Mouse (Mus musculus) WW6 (cell line): ENCODE data around the gene Odf4.
"Not testable (repeated sequence)": the region's sequence is repeated elsewhere in the genome, so short reads cannot be mapped to it uniquely, and the experiment has no call there.

Source experiments
- DNase-seq: peaks from one replicate; pipeline ENCODE4 v3.0.0-alpha.2; 2013; ENCODE audit warnings: low read depth, low spot score

Odf4 gene

DNA sequence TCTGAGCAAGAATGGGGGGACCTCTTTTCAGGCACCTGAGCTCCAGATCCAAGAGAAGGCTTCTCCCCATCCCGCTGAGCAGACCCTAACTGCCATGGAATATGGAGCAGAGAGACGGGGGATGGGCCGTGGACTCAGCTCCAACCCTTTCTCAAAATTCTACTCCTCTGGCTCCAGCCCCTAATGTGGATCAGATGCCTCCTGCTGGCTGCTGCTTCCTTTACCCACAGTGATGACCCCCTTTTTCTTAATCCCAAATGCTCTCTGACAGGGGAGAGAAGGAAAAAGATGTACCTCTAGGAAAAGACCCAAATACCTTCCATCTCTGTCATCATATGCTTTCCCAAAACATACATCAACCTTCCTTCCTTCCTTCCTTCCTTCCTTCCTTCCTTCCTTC, at the start of gene Odf4:
TSS of gene Odf4 (minus strand) at position 101 of the 400 bp plus-strand sequence.
- DNase-seq: no peak

DNA sequence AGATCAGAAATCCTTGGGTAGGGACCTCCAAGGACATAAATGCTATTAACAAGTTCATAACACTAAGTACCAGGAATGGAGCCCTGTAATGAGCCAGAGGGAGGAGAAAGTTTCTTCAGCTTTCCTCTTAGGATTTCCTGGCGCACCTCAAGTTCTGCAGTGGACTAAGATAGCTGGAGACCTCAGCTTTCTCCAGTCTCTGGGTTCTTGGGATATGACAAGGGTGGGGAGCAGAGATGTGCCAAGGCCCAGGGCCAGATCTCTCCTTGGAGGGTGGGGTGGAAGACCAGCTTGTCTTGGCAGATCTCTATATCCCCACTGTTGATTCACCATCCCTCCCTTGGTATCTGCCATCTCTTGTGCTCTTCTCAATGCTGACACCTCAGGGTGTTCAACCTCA, 48.7 kb upstream of the Odf4 start:
- no peak for DNase-seq

DNA sequence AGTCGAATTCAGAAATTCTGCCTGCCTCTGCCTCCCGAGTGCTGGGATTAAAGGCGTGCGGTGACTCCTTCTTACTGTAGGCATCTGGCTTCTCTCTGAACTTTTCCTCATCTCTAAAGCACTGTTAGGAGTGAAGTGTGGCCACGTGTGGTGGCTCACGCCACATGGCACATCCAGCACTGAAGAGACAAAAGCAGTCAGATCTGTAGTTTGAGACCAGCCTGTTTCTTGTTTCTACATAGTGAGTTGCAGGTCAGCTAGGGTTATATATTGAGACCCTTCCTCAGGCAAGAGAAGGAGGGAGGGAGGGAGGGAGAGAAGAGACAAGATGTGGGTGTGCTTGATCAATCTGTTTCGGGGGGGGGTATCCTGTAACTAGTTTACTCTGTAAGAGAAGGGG, 48.2 kb upstream of the Odf4 start, which contains the start of gene Rangrf:
TSS of gene Rangrf (minus strand) at position 101 of the 400 bp plus-strand sequence.
- no peak for DNase-seq

DNA sequence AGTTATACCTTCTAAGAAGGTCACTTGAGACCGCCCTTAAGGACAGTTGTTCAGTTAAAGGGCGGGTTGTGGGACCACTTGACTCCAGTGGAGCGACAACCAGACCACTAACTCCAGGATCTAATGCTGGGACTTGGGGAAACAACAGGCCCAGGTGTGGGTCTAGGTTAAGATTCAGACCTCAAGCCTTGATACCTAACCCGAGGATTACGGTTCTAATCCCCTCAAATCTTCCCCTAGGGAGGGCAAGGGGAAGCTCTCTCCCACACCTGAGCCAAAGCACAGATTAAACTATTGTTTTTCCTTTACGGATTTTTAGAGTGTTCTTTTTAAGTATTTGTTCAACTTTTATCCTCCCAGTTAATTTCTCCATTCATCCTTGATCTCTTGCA, 47.2 kb upstream of the Odf4 start:
- no peak for DNase-seq

DNA sequence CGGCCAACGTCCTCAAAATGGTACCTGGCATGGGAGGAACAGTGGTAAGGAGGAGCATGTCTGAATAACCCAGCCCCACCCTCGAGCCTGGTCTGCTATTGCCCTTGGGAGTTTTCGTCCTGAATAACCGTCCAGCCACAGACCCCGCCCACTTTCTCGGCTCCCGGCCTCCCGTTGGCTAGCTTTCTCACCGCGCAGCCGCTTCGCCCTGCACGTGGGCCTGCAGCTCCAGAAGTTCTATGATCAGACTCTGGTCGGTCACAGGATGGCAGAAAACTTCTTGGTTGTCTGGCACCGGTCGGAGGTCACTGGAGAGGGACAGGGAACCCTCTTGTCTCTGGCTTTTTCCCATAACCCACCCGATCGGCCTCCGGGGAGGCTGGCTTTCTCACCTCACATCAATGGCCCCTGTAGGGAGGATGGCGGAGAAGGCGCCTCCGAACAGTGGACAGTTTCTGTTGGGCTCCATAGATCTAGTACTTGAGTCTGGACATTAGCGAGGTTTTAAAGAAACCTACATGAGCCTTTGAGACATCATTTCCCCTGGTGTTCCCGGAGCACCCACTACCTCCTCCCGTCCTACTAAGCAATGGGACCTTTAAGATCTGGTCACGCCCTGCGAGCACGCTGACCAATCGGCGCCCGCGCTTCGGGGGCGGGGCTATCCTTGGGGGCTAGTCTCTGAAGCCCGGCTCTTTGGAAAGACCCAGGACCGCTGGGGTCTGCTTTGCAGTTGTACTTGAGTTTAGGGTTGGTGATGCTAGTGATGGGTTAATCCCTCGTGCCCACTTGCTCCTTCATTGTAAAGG, 46.6 kb upstream of the Odf4 start:
- peak; percentile 87 for DNase-seq

DNA sequence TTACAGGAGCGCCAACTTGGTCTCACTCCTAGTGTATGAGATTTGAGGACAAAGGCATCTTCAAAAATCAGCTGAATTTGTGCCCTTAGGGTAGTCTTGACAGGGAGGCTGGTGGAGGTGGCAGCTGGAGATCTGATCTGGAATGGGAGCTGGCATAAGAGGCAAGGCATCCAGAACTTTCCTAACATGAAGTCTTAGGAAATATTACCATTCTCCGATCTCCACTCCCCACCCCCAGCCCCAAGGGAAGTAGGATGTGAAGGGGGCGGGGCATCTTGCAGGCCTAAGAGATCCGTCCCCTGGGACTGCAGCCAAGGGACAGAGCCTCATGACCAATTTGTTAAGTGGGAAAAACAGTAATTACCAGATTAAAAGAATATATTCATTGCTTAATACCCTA, 43.4 kb upstream of the Odf4 start:
- DNase-seq: no peak

DNA sequence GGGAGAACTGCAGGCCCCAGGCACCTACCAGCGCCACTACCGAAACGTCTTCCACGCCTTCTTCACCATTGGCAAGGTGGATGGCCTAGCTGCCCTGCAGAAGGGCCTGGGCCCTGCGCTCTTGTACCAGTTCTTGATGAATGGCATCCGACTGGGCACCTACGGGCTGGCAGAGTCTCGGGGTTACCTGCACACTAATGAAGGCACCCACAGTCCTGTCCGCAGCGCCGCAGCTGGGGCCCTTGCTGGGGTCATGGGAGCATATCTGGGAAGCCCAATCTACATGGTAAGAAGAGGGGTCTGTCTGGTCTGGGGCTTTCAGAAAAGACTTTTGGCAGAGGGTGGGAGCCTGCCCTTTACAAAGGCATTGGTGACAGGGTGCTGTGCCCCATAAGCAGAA, 41.9 kb upstream of the Odf4 start:
- no peak for DNase-seq

DNA sequence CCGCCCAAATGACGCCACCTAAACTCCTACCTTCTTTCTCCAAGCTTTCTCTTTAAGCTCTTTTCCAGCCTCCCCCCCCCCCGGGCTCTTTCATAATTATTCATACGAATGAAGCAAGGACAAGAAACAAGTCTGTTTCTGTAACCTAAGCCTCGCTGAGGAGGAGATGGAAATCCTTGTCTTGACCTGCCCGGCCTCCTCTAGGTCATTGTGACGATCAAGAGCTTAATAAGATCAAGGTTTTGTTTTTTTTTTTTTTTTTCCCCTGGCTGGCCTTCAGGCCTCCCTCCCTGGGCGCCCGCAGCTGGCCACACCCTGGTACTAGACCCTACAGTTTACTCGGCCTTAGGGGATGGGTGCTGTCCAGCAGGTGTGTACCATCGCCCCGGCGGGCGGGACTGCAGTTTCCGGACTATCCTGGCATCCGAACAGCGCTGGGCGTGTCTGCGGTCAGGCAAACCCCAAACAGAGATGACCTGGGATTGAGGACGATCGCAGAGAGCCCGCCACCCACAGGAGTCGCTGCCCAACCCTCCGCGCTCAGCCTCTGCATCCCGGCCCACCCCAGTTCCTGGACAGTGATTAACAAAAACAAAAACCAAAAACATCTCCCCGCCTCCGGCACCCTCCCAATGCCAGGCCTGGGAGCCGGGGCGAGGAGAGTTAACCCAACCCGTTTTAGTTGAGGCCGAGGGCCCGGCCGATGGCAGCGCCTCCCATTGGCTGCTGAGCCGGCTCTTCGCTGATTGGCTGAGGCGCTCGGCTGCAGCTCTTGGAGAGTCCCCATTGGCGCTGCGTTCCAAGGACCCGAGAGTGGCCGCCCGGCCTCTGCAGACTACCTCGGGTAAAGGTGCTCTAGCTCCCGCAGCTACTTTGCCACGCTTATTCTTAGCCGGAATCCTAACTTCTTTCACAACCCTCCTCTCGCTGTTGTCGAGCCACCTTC, 40.7 kb upstream of the Odf4 start, which contains the start of gene Slc25a35:
TSS of gene Slc25a35 (plus strand) at position 795 of the 946 bp plus-strand sequence.
- peak; percentile 85 for DNase-seq

DNA sequence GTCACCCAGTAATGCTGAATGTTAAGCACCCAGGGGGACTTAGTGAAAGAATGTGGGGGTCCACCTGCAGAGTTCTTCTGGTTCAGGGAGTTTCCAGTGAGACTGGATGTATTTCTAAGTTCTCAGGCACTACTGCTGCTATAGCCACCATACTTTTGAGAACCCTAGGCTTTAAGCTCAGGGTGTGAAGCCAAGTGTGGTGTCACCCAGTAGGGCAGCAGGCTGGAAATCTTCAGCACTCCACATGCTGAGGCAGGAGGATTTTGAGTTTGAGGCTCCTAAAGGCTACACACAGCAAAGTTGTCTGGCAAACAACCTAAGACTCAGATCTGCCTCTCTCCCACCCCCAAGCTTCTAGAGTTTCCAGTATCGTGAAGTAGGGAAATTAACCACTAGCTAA, 39.7 kb upstream of the Odf4 start:
- no peak for DNase-seq

DNA sequence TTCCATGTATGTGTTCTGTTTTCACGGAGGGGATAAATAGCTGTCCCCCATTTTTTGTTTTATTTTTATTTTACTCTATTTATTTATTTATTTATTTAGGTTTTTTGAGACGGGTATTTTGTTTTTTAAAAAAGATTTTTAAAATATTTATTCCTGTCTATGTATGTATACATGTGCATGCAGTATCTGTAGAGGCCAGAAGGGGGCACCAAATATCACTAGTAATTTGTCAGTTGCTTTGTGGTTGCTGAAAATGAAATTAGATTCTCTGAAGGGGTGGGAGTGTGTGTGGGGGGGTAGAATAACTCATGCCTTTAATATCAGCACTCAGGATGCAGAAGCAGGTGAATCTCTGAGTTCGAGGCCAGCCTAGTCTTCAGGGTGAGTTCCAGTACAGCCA, 39.0 kb upstream of the Odf4 start:
- no peak for DNase-seq

DNA sequence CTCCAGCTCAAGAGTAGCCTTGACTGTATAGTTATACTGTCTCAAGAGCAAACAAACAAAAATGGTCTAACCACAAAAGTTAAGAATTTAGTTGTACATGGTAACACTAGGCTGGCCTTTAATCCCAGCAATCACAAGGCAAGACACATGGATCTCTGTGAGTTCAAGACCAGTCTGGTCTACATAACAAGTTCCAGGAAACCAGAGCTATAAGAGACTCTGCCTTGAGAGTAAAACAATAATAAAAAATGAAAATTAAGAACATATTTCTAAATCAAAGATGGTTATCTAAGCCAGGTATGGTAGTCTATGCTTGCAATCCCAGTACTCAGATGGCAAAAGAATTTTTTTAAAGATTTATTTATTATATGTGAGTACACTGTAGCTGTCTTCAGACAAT, 38.2 kb upstream of the Odf4 start:
- no peak for DNase-seq

DNA sequence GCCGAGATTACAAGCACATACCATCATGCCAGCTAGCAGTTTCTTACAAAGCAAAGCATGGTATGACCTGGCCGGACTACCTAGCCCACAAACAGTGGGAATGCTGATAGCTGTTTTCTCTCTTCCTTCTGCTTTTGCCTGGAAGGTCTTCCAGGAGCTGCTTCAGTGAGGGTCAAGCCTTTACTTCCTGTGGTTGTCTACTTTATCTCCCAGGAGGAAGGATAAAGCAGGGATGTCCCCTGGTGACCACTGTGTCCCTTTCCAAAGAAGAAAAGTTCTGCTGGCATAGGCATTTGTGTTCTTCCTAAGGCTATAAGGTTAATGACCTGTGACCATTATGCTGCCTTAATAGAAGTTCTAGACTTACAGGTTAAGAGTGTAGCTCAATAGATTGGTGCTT, 36.5 kb upstream of the Odf4 start:
- no peak for DNase-seq

DNA sequence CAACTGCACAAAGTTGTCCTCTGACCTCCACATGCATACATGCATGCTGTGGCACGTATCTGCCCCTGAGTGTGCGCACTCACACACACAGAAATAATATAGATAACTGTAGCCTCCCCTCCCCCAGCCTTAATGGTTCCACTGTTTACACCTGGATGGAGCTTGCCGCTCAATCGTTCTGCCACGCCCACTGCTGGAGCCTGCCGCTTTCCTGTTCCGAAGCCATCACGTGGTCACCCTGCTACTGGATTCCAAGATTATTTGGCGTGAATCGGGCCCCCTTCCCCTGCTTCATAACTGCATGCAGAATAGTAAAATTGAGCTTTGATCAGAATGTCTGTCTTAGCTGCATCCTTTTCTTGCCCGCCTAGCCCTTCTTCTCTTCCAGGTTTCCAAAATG, 35.3 kb upstream of the Odf4 start:
- not testable (repeated sequence) for DNase-seq

DNA sequence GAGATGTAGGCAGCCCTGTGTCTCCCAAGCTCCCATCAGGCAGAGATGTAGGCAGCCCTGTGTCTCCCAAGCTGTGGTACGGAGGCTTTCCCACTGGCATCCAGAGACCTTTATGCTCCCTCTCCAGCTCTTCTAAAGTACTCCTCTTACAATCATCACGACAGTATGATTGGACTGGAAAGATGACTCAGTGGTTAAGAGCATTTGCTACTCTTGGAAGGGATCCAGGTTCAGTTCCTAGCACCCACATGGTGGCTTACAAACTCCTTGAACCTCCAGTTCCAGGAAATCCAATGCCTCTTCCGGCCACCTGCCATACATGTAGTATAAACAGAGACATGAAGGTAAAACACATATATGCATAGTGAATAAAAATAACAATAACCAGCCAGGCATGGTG, 34.7 kb upstream of the Odf4 start:
- DNase-seq: no peak

DNA sequence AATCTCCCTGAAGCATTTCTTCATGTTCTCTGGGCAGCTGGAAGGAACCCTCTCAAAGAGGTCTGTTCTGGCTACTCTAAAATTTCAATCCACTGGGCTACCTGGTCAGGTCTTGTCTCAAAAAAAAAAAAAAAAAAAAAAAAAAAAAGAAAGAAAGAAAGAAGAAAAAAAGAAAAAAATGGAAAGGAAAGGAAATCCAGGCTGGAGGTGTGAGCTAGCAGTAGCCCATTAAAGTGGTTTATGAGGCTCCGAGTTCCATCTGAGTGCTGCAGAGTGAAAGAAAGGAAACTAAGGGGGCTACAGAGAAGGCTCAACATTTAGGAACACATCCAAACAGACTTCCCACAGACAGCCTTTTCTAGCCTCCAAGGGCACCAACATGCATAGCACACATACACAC, 31.1 kb upstream of the Odf4 start:
- no peak for DNase-seq

DNA sequence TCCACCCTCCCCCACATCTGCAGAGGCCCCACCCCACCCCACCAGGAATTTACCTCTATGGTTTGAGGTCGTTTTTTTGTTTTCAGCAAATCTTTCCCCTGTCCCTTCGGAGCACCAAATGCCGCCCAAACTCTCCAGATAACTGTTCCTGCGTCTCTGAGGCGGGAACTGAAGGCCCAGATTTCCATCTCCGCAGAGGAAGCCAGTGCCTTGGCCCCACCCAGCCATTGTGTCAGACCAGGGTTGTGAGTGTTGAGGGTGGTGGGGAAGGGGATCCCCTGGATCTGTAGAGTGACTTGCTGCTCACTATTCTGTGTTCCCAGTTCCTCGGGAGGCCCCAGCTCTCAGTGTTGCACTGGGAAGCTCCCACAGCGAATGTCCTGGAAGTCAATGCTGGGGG, 30.4 kb upstream of the Odf4 start, which contains the start of gene Arhgef15:
TSS of gene Arhgef15 (minus strand) at position 173 of the 400 bp plus-strand sequence.
- DNase-seq: no peak

DNA sequence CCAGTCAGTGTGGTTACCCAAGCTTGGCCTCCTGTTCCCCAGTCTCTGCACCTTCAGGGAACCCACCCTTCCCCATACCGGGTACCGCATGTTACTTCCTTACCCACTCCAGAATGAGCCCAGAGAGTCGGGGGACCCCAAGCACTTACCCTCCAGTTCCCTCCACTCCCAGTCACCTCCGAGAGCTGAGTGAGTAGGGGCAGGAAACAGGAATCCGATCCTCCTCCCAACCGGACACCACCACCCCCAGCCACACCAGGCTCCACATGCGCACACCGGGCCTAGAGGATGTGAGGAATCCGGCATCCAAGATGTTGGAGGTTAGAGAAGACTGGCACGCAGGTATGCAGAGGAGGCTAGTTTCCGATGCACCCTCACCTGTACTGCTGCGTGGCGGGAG, 29.8 kb upstream of the Odf4 start:
- DNase-seq: no peak

DNA sequence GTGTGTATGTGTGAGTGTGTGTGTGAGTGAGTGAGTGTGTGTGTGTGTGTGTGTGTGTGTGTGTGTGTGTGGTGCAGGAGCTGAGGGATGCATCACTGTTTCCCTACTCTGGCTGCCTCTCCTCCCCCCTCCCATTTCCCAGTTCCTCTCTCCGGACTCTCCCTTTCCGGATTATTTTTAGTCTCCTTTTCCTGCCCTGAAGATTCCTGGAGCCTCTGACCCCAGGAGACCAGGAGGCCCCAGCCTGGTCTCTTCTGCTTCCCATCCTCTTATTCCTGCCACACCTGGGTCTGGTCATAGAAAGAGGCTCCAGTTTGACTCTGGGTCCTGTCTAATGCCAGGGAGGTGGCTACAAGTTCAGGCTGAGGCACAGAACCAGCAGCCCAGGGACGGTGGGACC, 29.2 kb upstream of the Odf4 start:
- DNase-seq: no peak

DNA sequence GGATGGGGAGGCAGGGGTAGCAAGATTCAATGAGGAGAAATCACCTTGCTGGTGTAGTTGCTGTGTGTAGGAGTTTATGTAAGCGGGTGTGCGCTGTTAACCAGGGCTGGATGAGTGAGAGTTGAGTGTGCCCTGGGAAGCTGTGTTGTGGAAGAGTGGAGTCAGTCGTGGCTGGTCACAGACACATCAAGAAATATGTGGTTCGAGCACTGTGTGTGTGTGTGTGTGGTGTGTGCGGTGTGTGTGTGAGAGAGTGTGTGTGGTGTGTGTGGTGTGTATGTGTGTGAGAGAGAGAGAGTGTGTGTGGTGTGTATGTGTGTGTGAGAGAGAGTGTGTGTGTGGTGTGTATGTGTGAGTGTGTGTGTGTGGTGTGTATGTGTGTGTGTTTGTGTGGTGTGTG, 28.6 kb upstream of the Odf4 start:
- no peak for DNase-seq

DNA sequence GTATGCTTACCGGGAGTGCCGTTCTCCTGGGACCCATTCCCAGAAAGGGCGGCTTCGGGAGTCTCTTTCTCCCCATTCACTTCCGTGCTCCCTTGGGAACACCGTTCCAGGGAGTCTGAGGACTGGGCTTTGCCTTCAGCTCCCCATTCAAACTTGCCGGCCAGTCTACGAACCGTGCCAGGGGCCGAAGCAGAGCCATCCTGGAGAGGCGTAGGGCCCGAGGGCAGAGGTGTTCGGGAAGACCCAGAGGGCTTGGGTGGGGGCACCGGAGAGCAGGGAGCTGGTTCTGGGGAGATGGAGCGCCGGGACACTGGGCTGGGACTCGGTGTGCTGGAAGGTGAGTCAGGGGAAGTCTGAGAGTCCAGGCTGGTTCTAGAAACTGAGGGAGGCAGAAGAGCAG, 27.5 kb upstream of the Odf4 start:
- no peak for DNase-seq

DNA sequence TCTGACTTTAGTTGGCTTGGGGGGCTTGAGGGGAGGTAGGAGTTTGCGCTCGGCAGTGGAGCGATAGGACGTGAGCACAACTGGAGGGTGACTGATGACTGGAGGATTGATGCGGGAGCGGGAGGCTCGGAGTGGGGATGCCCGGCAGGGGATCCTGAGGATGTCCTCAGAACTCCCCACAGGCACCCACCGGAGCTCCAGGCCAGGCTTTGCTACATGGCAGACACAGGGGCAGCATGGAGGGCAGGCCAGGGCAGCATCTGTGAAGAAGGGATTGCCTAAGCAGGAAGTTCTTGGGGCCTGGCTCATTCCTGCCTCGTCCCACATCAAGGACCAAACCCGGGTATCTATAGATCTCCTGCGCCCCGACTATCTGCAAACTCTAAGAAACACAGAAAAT, 27.0 kb upstream of the Odf4 start:
- no peak for DNase-seq

DNA sequence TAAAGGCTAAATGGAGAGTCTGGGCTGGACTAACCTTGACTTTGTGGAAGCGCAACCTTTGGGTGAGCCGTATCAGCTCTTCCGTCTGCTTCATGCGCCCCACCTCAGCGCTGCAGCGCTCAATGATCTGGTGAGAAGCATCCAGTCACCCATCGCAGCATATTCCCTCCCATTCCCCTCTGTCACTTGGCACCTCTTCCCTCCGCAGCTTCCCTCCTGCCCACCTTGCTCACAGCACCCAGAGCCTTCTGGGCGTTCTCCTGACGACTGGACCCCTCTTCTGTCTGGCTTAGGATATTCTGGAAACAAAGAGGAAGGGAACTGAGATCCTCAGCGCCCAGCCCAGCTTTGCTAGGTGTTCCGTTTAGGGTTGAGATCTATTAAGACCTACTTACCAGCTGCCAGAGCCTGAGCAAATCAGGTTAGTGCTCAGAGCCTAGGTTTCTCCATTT, 20.7 kb upstream of the Odf4 start:
- DNase-seq: no peak
